Mouse (Mus musculus): ENCODE data around the gene Crybg3. TPM values are rescaled to one million over a fixed set of nuclear protein-coding genes. Genes with fewer than 3 reads are reported as not detected.
"Not testable (repeated sequence)": the region's sequence is repeated elsewhere in the genome, so short reads cannot be mapped to it uniquely, and the experiment has no call there.

Crybg3 gene
- polyA plus RNA-seq, 1 experiment = 25.8 TPM

DNA sequence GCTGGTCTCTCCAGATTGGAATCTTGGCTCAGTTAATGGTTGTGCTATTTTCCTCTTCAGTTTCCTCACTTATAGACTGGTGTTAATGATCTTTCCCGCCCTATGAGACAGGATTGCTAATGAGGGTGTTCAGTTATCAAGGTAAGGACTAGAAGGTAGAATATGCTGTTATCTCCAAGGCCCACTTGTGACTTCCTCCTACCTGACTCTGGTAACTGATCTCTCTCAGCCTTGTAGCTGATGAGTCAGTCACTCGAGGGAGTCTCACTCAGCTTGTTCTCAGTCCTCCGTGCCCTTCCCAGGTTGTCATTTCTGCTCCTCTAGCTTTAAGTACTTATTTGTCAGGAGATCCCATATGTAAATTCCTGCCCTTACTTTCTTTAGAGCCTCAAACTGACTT is 122.8 kb downstream of the Crybg3 start:
- peaks cover 7% of the 10 kb centered on the region for H3K4me1 ChIP-seq (ENCODE audit: control insufficient read depth, insufficient read depth, low read length)
- no peak overlapping the region for H3K4me3 ChIP-seq (ENCODE audit: insufficient read depth, low read length)
- no peak for TF ChIP-seq POLR2A (IDR thresholded peaks at IDR 0.05; ENCODE audit: borderline replicate concordance, low read depth, low read length)
- no peak for TF ChIP-seq CTCF (IDR thresholded peaks at IDR 0.05; ENCODE audit: low read depth, low read length)
- no peak overlapping the region for H3K27ac ChIP-seq (ENCODE audit: insufficient read depth, low read depth, low read length)

DNA sequence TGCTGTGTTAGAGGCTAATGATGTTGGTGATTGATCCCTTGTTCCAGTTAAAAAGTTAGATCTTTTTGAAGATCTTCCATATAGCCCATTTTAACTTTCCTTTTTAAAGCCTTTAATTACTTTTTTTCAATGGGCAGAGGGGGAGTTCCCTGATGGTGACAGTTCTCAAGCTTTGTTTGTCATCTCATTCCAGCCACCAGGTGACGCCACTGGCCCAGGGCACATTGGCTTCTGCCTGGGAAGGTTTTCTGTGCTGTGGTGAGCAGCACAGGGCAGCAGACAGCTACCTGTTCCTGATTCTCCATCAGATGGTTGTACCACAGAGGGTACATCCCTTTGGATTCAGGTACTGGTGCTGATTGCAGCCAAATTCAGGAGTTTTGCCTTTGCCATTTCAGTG is 126.0 kb downstream of the Crybg3 start:
- Histone ChIP-seq H3K4me3 (ENCODE audit: insufficient read depth, low read length) (no peak overlapping the region), H3K4me1 (ENCODE audit: control insufficient read depth, insufficient read depth, low read length) (peaks cover 7% of the 10 kb centered on the region), H3K27ac (ENCODE audit: insufficient read depth, low read depth, low read length) (no peak overlapping the region)
- TF ChIP-seq POLR2A (IDR thresholded peaks at IDR 0.05; ENCODE audit: borderline replicate concordance, low read depth, low read length) = no peak
- peak; percentile 86 for TF ChIP-seq CTCF (IDR thresholded peaks at IDR 0.05; ENCODE audit: low read depth, low read length)

DNA sequence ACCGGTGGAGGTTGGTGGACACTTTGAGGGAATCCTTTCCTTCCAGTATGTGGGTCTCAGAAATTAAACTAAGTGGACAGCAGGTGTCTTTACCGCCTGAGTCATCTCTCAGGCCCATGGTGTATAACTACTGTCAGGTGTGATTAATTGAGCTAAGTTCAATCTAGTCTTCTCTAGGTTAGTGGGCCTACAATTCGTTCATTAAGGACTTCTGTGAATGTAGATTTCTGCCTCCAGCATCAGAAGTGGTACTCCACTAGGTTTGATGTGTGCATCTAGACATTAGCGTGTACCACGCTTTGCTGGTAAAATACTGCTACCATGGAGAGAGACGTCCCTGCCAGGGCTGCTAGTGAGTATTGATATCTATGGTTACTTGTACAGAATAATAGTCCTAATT is 128.2 kb downstream of the Crybg3 start:
- TF ChIP-seq POLR2A (IDR thresholded peaks at IDR 0.05; ENCODE audit: borderline replicate concordance, low read depth, low read length) (no peak), CTCF (IDR thresholded peaks at IDR 0.05; ENCODE audit: low read depth, low read length) (no peak)
- H3K27ac ChIP-seq (ENCODE audit: insufficient read depth, low read depth, low read length) = no peak overlapping the region
- H3K4me3 ChIP-seq (ENCODE audit: insufficient read depth, low read length) = peak overlapping the region; percentile 99
- H3K4me1 ChIP-seq (ENCODE audit: control insufficient read depth, insufficient read depth, low read length) = peaks cover 7% of the 10 kb centered on the region

DNA sequence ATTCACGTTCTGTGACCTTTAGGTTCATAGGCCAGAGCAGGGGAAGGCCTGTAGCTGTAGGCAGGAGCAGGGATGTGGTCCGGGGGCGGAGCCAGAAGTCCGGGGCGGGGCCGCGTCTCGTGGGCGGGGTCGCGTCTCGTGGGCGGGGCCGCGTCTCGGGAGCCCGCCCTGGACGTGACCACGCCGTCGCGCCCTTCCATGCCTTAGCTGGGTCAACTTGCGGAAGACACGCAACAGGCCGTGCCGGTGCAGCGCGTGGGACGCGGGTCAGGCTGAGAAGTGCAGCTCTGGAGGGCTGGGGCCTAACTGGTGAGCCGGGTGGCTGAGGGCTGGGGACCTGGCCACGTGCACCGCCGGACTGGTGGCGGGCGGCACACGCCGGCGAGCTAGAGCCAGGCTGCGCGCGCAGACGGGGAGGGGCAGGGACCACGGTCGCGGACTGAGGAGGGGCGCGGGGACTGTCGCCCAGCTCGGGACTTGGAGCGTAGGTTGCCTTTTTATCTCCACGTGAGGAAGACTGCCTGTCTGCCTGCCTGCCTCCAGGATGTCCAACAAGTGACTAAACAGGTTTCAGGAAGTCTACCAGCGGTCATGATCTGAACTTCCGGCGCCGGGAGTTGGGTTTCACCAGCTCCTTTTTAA is 129.0 kb downstream of the Crybg3 start, which contains the start of gene Riox2:
Riox2 (plus strand) TSS at position 139 of the 642 bp plus-strand sequence.
- Histone ChIP-seq H3K4me3 (ENCODE audit: insufficient read depth, low read length) (peak within 1 kb of the TSS; percentile 99), H3K27ac (ENCODE audit: insufficient read depth, low read depth, low read length) (peak within 1 kb of the TSS; percentile 51), H3K4me1 (ENCODE audit: control insufficient read depth, insufficient read depth, low read length) (peaks cover 7% of the 10 kb centered on the region)
- TF ChIP-seq POLR2A (IDR thresholded peaks at IDR 0.05; ENCODE audit: borderline replicate concordance, low read depth, low read length) = no peak
- no peak for TF ChIP-seq CTCF (IDR thresholded peaks at IDR 0.05; ENCODE audit: low read depth, low read length)

DNA sequence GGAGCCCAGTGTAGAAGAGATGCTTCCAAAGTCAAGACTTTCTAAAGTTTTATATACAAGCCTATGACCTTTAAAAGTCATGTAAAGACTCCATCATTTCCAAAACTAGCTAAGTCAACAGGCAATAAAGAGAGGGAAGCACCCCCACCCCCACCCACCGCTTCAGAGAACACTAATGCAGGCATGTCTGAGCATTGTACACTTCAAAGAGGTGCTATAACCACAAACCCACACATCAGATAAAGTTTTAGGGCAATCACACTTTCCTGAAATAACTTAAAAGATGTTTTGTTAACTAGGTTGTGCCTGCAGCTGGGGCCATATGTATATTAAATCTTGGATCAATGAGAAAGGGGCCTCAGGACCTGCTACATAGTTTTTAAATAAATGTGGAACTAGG is 130.9 kb downstream of the Crybg3 start:
- peaks cover 7% of the 10 kb centered on the region for H3K4me1 ChIP-seq (ENCODE audit: control insufficient read depth, insufficient read depth, low read length)
- no peak overlapping the region for H3K27ac ChIP-seq (ENCODE audit: insufficient read depth, low read depth, low read length)
- TF ChIP-seq CTCF (IDR thresholded peaks at IDR 0.05; ENCODE audit: low read depth, low read length) = no peak
- TF ChIP-seq POLR2A (IDR thresholded peaks at IDR 0.05; ENCODE audit: borderline replicate concordance, low read depth, low read length) = no peak

DNA sequence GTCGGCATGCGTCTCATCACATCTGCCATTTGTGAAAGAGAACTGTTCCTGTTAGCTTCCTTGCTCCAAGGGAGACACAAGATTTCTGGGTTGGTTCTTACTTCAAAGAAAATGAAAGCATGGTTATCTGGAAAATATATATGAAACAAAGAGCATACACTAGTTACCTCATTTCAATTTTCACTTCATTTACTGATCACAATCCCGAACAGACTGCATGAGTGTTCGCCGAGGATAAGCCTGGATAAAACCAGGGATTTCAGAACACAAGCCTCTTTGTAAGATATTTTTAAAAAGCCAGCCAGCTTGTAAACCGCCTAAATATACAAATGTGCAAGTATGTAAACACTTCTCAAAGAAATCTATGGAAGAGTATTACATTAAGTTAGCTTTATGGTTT is 136.8 kb downstream of the Crybg3 start:
- no peak overlapping the region for H3K4me3 ChIP-seq (ENCODE audit: insufficient read depth, low read length)
- H3K27ac ChIP-seq (ENCODE audit: insufficient read depth, low read depth, low read length) = no peak overlapping the region
- H3K4me1 ChIP-seq (ENCODE audit: control insufficient read depth, insufficient read depth, low read length) = no peaks in the 10 kb centered on the region; the same call in 1 of the 2 replicates
- TF ChIP-seq CTCF (IDR thresholded peaks at IDR 0.05; ENCODE audit: low read depth, low read length) = no peak
- no peak for TF ChIP-seq POLR2A (IDR thresholded peaks at IDR 0.05; ENCODE audit: borderline replicate concordance, low read depth, low read length)

More for the DNA sequence above, 130.9 kb downstream of the Crybg3 start:
- no peak overlapping the region for H3K4me3 ChIP-seq (ENCODE audit: insufficient read depth, low read length)

DNA sequence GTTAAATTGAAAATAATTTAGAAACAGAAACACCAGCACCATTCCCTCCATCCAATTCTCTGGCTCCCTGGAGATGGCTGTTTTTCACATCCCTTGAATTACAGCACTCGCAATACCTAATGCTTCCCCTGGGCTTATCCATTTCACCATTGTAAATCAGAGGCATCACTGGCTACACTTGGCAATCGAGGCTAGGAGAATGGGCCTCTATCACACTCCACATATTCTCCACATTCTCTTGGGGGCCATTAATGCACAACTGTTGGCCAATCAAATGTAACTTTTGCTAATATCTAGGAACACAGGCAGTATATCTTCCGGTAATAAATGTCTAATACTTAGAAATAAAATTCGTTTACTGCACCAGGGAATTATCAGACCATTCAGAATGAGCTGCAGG is 137.2 kb downstream of the Crybg3 start:
- TF ChIP-seq CTCF (IDR thresholded peaks at IDR 0.05; ENCODE audit: low read depth, low read length) = no peak
- TF ChIP-seq POLR2A (IDR thresholded peaks at IDR 0.05; ENCODE audit: borderline replicate concordance, low read depth, low read length) = no peak
- H3K27ac ChIP-seq (ENCODE audit: insufficient read depth, low read depth, low read length) = no peak overlapping the region
- H3K4me3 ChIP-seq (ENCODE audit: insufficient read depth, low read length) = no peak overlapping the region
- no peaks in the 10 kb centered on the region; the same call in 1 of the 2 replicates for H3K4me1 ChIP-seq (ENCODE audit: control insufficient read depth, insufficient read depth, low read length)

DNA sequence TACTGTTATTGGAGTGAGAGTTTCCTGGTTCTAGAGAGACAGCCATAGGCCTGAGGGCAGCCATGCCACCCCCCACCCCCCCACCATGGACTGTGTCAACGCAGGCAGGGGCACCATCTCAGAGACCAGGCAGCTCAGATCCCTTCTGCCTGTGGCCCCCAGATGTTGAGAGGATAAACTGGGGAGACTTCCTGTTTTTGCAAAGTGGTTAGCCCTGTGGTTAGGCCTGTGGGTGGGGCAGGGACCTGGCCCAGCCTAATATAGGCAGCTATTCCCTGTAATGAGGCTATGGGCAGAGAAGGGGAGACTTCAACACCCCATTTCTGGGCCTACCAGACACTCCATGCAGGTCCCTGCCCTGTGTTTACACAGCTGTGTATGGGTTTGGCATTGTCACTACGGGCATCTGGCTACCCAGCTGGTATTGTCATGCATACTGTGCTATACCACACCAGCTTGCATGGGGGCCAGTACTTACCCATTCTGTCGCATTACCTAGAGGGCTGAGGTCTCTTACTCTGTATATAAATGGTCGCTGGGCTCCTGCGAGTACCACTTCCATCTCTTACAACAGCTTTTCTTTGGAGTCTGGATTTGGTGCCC is 141.4 kb downstream of the Crybg3 start:
- not testable (repeated sequence) for H3K27ac ChIP-seq (ENCODE audit: insufficient read depth, low read depth, low read length)

DNA sequence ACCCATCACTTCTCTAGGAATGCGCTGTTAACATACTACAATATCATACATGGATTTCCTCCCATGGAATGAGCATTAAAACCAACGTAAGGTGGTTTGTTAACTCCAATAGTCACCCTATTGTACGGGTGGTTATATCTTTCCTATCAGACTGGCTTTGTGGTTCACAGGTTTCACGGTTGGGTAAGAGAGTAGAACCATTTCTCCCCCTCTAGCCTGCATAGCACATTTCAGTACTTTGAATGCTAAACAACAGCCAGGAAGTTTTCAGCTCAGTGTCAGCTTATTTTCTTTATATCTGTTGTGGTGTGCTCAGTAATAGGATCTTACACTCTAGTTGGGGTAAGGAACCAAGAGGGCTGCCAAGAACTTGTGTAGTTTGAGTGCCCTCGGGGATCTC is 149.0 kb downstream of the Crybg3 start:
- Histone ChIP-seq H3K4me3 (ENCODE audit: insufficient read depth, low read length) (no peak overlapping the region), H3K27ac (ENCODE audit: insufficient read depth, low read depth, low read length) (no peak overlapping the region), H3K4me1 (ENCODE audit: control insufficient read depth, insufficient read depth, low read length) (no peaks in the 10 kb centered on the region)
- no peak for TF ChIP-seq POLR2A (IDR thresholded peaks at IDR 0.05; ENCODE audit: borderline replicate concordance, low read depth, low read length)
- no peak for TF ChIP-seq CTCF (IDR thresholded peaks at IDR 0.05; ENCODE audit: low read depth, low read length)

More for the DNA sequence above, 141.4 kb downstream of the Crybg3 start:
- not testable (repeated sequence) for H3K4me1 ChIP-seq (ENCODE audit: control insufficient read depth, insufficient read depth, low read length); H3K4me3 ChIP-seq (ENCODE audit: insufficient read depth, low read length)

DNA sequence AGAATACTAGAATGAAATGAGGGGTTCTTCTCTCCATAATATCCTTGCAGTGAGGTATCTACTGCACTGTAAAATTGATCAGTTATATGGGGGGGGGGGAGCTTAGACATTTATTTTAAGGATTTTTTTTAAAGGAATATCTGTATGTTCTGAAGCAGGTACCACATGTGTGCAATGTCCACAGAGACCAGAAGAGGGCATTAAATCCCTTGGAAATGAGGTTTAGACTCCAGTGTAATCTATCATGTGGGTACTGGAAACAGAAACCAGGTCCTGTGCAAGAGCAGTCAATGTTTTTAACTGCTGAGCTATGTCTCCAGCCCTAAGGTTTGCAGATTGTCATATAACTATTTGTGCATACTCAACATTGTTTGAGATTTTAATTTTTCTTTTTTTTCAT is 151.7 kb downstream of the Crybg3 start:
- Histone ChIP-seq H3K27ac (ENCODE audit: insufficient read depth, low read depth, low read length) (no peak overlapping the region), H3K4me3 (ENCODE audit: insufficient read depth, low read length) (no peak overlapping the region), H3K4me1 (ENCODE audit: control insufficient read depth, insufficient read depth, low read length) (no peaks in the 10 kb centered on the region)
- no peak for TF ChIP-seq CTCF (IDR thresholded peaks at IDR 0.05; ENCODE audit: low read depth, low read length)
- TF ChIP-seq POLR2A (IDR thresholded peaks at IDR 0.05; ENCODE audit: borderline replicate concordance, low read depth, low read length) = no peak
